Mouse (Mus musculus): ENCODE results near the gene Fam208b. TPM values are rescaled to one million over a fixed set of nuclear protein-coding genes. Genes with fewer than 3 reads are reported as not detected.

The Fam208b gene
- polyA plus RNA-seq (2012; ENCODE audit: low replicate concordance): 5.6 and 11.9 TPM in 2 replicates

DNA sequence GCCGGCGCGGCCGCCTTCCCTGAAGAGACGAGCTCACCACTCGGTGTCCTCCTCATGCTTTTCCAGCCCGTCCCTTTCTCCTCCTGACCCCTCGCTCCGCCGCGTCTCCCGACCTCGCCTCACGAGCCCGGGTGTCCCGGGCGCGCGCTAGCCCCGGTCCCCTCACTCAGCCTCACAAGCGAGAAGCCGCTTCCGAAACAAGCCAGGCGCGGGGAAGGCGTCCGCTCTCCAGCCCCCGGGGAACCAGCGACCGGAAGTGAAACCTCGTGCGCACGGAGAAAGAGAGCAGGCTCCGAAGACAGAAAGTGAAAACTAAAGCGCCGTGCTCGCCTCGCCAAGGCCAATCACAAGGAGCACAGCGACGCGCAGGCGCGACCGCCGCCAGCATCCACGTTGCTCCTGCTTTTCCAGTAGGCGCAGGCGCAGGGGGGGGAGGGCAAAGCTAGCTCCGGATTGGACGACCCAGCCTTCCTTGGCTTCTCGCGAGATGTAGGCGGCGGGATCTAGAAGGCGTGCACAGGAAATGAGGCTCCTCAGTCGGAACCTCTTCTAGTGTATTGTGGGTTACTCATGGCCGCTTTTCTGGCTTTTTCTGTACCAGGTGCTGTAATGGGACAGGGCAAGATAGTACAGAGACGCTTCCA is at the start of gene Fam208b:
Gene Fam208b, minus strand, starts transcription at position 314 of the 644 bp plus-strand sequence.

DNA sequence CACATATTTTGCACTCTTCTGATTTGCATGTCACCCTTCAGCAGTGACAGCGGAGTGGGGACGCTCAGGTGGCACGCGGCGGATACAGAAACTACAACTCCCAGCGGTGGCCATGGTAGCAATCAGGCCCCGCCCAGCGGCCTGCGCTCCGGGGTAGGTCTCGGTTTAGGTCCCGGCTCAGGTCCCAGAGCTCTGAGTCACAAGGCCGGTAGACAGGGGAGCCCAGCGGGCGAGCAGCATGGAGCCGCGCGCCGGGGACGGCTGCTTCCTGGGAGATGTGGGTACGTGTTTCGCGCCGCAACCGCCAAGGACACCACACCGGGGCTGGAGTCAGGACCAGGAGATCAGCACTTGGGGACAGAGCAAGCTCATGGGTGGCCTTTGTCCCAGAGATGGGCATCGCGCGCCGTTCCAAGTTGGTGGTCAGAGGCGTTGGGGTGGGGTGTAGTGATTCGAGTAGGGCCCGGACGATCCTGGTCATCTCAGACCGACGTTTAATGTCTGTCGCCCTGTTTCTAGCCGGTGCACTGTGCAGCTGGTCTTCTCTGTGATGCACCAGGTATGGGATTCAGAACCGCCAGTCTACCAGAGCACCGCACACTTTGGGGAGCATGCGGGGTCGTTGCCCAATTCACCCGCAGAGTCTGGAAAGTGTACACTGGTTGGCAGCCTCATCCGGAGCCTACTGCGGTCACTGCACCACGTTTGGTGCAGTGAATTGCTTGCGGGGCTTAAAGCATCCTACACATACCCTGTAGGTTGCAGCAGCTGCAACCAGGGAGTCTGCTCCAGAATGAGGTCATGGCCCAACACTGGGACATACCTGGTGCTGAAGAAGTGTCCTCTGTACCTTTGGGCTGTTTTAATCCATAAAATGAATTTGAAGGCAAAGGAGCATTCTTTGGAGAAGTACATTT is 23.2 kb upstream of the Fam208b start, which contains the start of gene Asb13:
Gene Asb13, plus strand, starts transcription at position 138 of the 917 bp plus-strand sequence.

DNA sequence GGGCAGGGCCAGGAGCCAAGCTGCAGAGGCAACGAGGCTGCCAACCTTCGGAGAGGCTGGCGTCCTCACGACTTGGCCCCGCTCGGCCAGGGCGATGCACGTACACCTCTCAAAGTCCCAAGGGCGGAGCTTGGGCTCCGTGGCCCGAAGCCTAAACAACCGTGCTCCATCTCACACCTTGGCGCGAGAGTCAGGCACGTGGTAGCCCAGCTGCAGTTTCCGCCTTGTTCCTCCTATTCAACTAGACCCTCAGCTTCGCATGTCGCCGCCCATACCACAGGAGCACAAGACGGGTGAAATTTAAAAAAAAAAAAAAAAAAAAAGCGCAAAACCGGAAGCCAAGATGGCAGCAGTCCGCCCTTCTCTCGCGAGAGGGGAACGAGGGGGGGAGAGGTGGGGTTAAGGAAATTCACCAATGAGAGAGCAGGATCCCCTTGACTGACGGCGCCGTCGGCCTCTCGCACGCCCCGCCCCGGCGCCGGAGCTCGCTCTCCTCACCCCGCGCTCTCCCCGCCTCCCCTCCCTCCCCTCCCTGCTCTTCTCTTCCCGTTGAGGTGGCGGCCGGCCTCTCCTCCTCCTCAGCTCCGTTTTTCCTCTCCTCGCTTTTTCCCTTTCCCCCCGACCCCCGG is 73.2 kb downstream of the Fam208b start, which contains the start of gene Gdi2:
Gene Gdi2, plus strand, starts transcription at position 470 of the 629 bp plus-strand sequence.

Other genes starting within 250 kb of the Fam208b start
- gene Gdi2, start 73.0 kb downstream of the Fam208b start, polyA plus RNA-seq (2012; ENCODE audit: low replicate concordance): 402 and 471 TPM in 2 replicates
- 7.5 and 10.7 TPM in 2 replicates for gene Asb13, start 22.9 kb upstream of the Fam208b start, polyA plus RNA-seq (2012; ENCODE audit: low replicate concordance)
- not detected in 2 replicates for gene Calml3, start 193.2 kb upstream of the Fam208b start, polyA plus RNA-seq (2012; ENCODE audit: low replicate concordance)
- gene Calm4, start 226.6 kb upstream of the Fam208b start, polyA plus RNA-seq (2012; ENCODE audit: low replicate concordance): not detected in 2 replicates
- gene Calm5, start 243.1 kb upstream of the Fam208b start, polyA plus RNA-seq (2012; ENCODE audit: low replicate concordance): not detected in 2 replicates

All from hematopoietic multipotent progenitor cell, adult 10-12 weeks (in vitro differentiated cells).